Mouse (Mus musculus): ENCODE measurements around the gene Tubb4b. TPM values are rescaled to one million over a fixed set of nuclear protein-coding genes. Genes with fewer than 3 reads are reported as not detected.

Gene Tubb4b
- polyA plus RNA-seq, 1 experiment from 2014 or later: 528 TPM

- no peaks in the 10 kb centered on the region for H3K4me1 ChIP-seq (ENCODE audit: control insufficient read depth, insufficient read depth, low read length)
- DNase-seq (ENCODE audit: low spot score) (no peak), ATAC-seq (ENCODE audit: insufficient read depth, low FRiP score, low TSS enrichment) (no peak)
- 85% methylated on average over 17 of the region's 17 CpGs for WGBS
- H3K9me3 ChIP-seq (ENCODE audit: control insufficient read depth, low read length): no peaks in the 10 kb centered on the region
- peaks cover 19% of the 10 kb centered on the region for H3K27me3 ChIP-seq (ENCODE audit: control insufficient read depth, insufficient read depth, low read length)
- no peak overlapping the region for H3K4me3 ChIP-seq (ENCODE audit: low read depth, low read length)
- no peak overlapping the region for H3K4me2 ChIP-seq (ENCODE audit: low read depth)
- H3K36me3 ChIP-seq (ENCODE audit: control insufficient read depth, insufficient read depth, low read length): no peaks in the 10 kb centered on the region
- H3K9ac ChIP-seq (ENCODE audit: low read length): no peak overlapping the region
- H3K27ac ChIP-seq (ENCODE audit: low read depth, low read length): no peak overlapping the region
Measured at GRCm38 (mm10) chr2:25194486-25195171, 29.9 kb downstream of the Tubb4b start.

DNA sequence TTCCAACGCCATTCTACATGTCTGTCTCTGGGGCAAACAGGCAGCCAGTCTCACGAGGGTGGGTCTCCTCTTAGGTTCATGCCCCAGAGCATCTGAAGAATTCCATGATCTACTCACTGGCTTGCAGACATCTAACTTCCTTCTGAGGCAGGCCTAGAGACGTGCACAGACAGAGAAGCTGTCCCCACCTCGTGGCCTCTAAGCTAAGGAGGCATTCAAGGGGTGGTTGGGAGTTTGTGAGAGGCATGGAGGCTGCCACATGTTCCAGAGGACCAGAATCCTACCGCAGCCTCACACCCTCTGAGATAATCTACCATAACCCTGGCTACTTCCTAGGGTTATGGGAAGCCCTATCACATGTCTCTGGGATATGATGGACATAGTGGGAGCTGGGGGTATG, 30.5 kb downstream of the Tubb4b start:
- no peak overlapping the region for H3K9ac ChIP-seq (ENCODE audit: low read length)

GRCm38 (mm10) chr2:25193330-25193770, 31.2 kb downstream of the Tubb4b start:
- H3K27me3 ChIP-seq (ENCODE audit: control insufficient read depth, insufficient read depth, low read length): peaks cover 19% of the 10 kb centered on the region

More for the DNA sequence above, 30.5 kb downstream of the Tubb4b start:
- 80% methylated on average over 5 of the region's 5 CpGs for WGBS
- Histone ChIP-seq H3K36me3 (ENCODE audit: control insufficient read depth, insufficient read depth, low read length) (no peaks in the 10 kb centered on the region), H3K9me3 (ENCODE audit: control insufficient read depth, low read length) (no peaks in the 10 kb centered on the region), H3K4me2 (ENCODE audit: low read depth) (no peak overlapping the region), H3K27ac (ENCODE audit: low read depth, low read length) (no peak overlapping the region), H3K4me1 (ENCODE audit: control insufficient read depth, insufficient read depth, low read length) (no peaks in the 10 kb centered on the region), H3K4me3 (ENCODE audit: low read depth, low read length) (no peak overlapping the region), H3K27me3 (ENCODE audit: control insufficient read depth, insufficient read depth, low read length) (peaks cover 19% of the 10 kb centered on the region)
- no peak for ATAC-seq (ENCODE audit: insufficient read depth, low FRiP score, low TSS enrichment)
- no peak for DNase-seq (ENCODE audit: low spot score)

DNA sequence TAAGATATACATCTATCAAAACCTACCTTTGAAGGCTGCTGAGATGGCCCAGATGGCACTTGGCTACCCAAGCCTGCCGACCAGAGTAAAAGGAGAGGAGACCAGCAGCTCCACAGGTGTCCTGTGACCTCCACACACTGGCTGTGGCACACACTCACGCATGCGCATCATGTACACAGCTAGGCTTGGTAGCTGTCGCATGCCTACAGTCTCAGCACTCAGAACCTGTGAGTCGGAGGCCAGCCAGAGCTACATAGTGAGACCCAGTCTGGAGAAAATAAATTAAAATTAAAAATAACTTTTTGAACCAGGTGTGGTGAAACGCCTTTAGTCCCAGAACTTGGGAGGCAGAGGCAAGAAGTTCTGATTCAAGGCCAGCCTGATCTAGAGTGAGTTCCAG, 36.7 kb downstream of the Tubb4b start:
- Histone ChIP-seq H3K4me3 (ENCODE audit: low read depth, low read length) (no peak overlapping the region), H3K4me1 (ENCODE audit: control insufficient read depth, insufficient read depth, low read length) (peaks cover 21% of the 10 kb centered on the region), H3K36me3 (ENCODE audit: control insufficient read depth, insufficient read depth, low read length) (no peaks in the 10 kb centered on the region), H3K9me3 (ENCODE audit: control insufficient read depth, low read length) (no peaks in the 10 kb centered on the region), H3K9ac (ENCODE audit: low read length) (no peak overlapping the region), H3K4me2 (ENCODE audit: low read depth) (no peak overlapping the region), H3K27me3 (ENCODE audit: control insufficient read depth, insufficient read depth, low read length) (no peaks in the 10 kb centered on the region), H3K27ac (ENCODE audit: low read depth, low read length) (no peak overlapping the region)
- no peak for DNase-seq (ENCODE audit: low spot score)
- WGBS: 86% methylated on average over 6 of the region's 6 CpGs
- ATAC-seq (ENCODE audit: insufficient read depth, low FRiP score, low TSS enrichment): no peak

More at GRCm38 (mm10) chr2:25193330-25193770, 31.2 kb downstream of the Tubb4b start:
- no peak overlapping the region for H3K9ac ChIP-seq (ENCODE audit: low read length)
- H3K4me2 ChIP-seq (ENCODE audit: low read depth): no peak overlapping the region
- H3K4me3 ChIP-seq (ENCODE audit: low read depth, low read length): no peak overlapping the region
- 5% methylated on average over 6 of the region's 6 CpGs for WGBS
- peak; percentile 84 for DNase-seq (ENCODE audit: low spot score)
- no peaks in the 10 kb centered on the region for H3K36me3 ChIP-seq (ENCODE audit: control insufficient read depth, insufficient read depth, low read length)
- ATAC-seq (ENCODE audit: insufficient read depth, low FRiP score, low TSS enrichment): peak; percentile 57
- no peaks in the 10 kb centered on the region for H3K9me3 ChIP-seq (ENCODE audit: control insufficient read depth, low read length)
- no peaks in the 10 kb centered on the region for H3K4me1 ChIP-seq (ENCODE audit: control insufficient read depth, insufficient read depth, low read length)
- no peak overlapping the region for H3K27ac ChIP-seq (ENCODE audit: low read depth, low read length)

DNA sequence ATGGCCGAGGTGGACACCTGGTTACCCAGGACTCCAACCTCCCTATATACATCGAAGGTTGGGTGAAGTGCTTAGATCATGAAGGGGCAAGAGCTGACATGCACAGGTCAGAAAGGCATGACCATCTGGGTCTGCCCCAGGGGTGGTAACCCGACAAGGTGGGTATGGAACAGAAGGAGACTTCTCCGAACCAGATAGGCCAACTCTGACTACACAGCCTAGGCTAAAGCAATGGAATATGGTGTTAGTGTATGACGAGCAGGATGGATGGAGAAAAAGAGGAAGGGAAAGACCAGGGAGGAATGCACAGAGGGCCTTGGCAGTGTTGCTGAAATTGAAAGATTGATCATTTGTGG, 37.9 kb downstream of the Tubb4b start:
- Histone ChIP-seq H3K4me1 (ENCODE audit: control insufficient read depth, insufficient read depth, low read length) (peaks cover 23% of the 10 kb centered on the region), H3K9ac (ENCODE audit: low read length) (peak overlapping the region; percentile 80; the same call in 1 of the 2 replicates), H3K4me2 (ENCODE audit: low read depth) (peak overlapping the region; percentile 83), H3K36me3 (ENCODE audit: control insufficient read depth, insufficient read depth, low read length) (no peaks in the 10 kb centered on the region), H3K27ac (ENCODE audit: low read depth, low read length) (peak overlapping the region; percentile 96; the same call in 1 of the 2 replicates), H3K27me3 (ENCODE audit: control insufficient read depth, insufficient read depth, low read length) (no peaks in the 10 kb centered on the region), H3K9me3 (ENCODE audit: control insufficient read depth, low read length) (no peaks in the 10 kb centered on the region), H3K4me3 (ENCODE audit: low read depth, low read length) (peak overlapping the region; percentile 42; the same call in 1 of the 2 replicates)
- 31% methylated on average over 5 of the region's 5 CpGs for WGBS
- DNase-seq (ENCODE audit: low spot score) (no peak), ATAC-seq (ENCODE audit: insufficient read depth, low FRiP score, low TSS enrichment) (no peak)

- Histone ChIP-seq H3K9me3 (ENCODE audit: control insufficient read depth, low read length) (no peaks in the 10 kb centered on the region), H3K9ac (ENCODE audit: low read length) (peak overlapping the region; percentile 80), H3K27ac (ENCODE audit: low read depth, low read length) (peak overlapping the region; percentile 96), H3K4me2 (ENCODE audit: low read depth) (peak overlapping the region; percentile 83), H3K27me3 (ENCODE audit: control insufficient read depth, insufficient read depth, low read length) (no peaks in the 10 kb centered on the region), H3K4me3 (ENCODE audit: low read depth, low read length) (peak overlapping the region; percentile 42), H3K4me1 (ENCODE audit: control insufficient read depth, insufficient read depth, low read length) (peaks cover 23% of the 10 kb centered on the region), H3K36me3 (ENCODE audit: control insufficient read depth, insufficient read depth, low read length) (no peaks in the 10 kb centered on the region)
- DNase-seq (ENCODE audit: low spot score) (peak; percentile 90), ATAC-seq (ENCODE audit: insufficient read depth, low FRiP score, low TSS enrichment) (peak; percentile 83)
- under 1% methylated on average over 63 of the region's 64 CpGs for WGBS
Measured at GRCm38 (mm10) chr2:25185625-25186574, 38.6 kb downstream of the Tubb4b start.

DNA sequence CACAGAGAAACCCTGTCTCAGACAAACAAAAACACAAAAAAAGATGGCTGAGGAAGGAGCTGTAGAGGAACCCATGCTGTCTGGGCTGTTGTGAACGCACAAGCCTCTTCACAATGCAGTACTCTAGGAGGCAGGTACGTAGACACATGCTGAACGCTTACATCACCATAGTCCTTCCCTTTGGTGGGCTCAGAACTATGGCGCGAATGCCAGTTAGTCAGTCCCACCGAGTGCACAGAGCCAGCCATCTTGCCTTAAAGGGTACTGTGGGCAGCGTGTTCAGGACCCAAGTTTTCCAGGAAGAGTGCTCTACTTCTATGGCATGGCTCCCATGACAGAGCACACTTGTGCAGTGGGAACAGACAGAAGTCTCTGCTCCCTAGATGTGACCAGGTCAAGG, 40.0 kb downstream of the Tubb4b start:
- peak overlapping the region; percentile 83 for H3K4me2 ChIP-seq (ENCODE audit: low read depth)
- WGBS: 91% methylated on average over 7 of the region's 7 CpGs
- H3K27me3 ChIP-seq (ENCODE audit: control insufficient read depth, insufficient read depth, low read length): peaks cover 1% of the 10 kb centered on the region; the same call in 1 of the 2 replicates
- H3K27ac ChIP-seq (ENCODE audit: low read depth, low read length): peak overlapping the region; percentile 96
- H3K4me1 ChIP-seq (ENCODE audit: control insufficient read depth, insufficient read depth, low read length): peaks cover 26% of the 10 kb centered on the region
- no peaks in the 10 kb centered on the region for H3K9me3 ChIP-seq (ENCODE audit: control insufficient read depth, low read length)
- H3K9ac ChIP-seq (ENCODE audit: low read length): no peak overlapping the region
- H3K4me3 ChIP-seq (ENCODE audit: low read depth, low read length): peak overlapping the region; percentile 80; the same call in 1 of the 2 replicates
- no peaks in the 10 kb centered on the region for H3K36me3 ChIP-seq (ENCODE audit: control insufficient read depth, insufficient read depth, low read length)
- ATAC-seq (ENCODE audit: insufficient read depth, low FRiP score, low TSS enrichment) (no peak), DNase-seq (ENCODE audit: low spot score) (no peak)

GRCm38 (mm10) chr2:25183336-25183735, 41.2 kb downstream of the Tubb4b start:
- Histone ChIP-seq H3K36me3 (ENCODE audit: control insufficient read depth, insufficient read depth, low read length) (no peaks in the 10 kb centered on the region), H3K9me3 (ENCODE audit: control insufficient read depth, low read length) (no peaks in the 10 kb centered on the region), H3K4me1 (ENCODE audit: control insufficient read depth, insufficient read depth, low read length) (peaks cover 35% of the 10 kb centered on the region), H3K27me3 (ENCODE audit: control insufficient read depth, insufficient read depth, low read length) (peaks cover 2% of the 10 kb centered on the region; the same call in 1 of the 2 replicates), H3K27ac (ENCODE audit: low read depth, low read length) (peak overlapping the region; percentile 60), H3K4me3 (ENCODE audit: low read depth, low read length) (peak overlapping the region; percentile 80), H3K4me2 (ENCODE audit: low read depth) (peak overlapping the region; percentile 53), H3K9ac (ENCODE audit: low read length) (peak overlapping the region; percentile 83; the same call in 1 of the 2 replicates)
- DNase-seq (ENCODE audit: low spot score) (no peak), ATAC-seq (ENCODE audit: insufficient read depth, low FRiP score, low TSS enrichment) (no peak)
- WGBS: 58% methylated on average over 2 of the region's 2 CpGs

Measured in neural tube, embryonic 11.5 days (tissue).